Mouse (Mus musculus) neural tube, embryonic 13.5 days (tissue): Measurements from ENCODE around the gene Paxbp1. TPM values are rescaled to one million over a fixed set of nuclear protein-coding genes. Genes with fewer than 3 reads are reported as not detected.

ENCODE experiments used
- ATAC-seq: fragments of 200-750 bp; cut with Nextera tagmentation; 2 replicates; pipeline ENCODE4 v1.8.0; 2017; ENCODE audit warnings: low read depth, mild to moderate bottlenecking, moderate TSS enrichment, moderate library complexity
- H3K27ac ChIP-seq: fragments of 300-500 bp; sonication (generic); replicated peaks from 2 replicates; pipeline ENCODE4 v1.5.1; 2015; ENCODE audit warnings: moderate library complexity, mild to moderate bottlenecking, inconsistent platforms
- H3K27me3 ChIP-seq: fragments of 300-500 bp; sonication (generic); 2 replicates; pipeline ENCODE4 v1.6.1; 2015; ENCODE audit warnings: mild to moderate bottlenecking, inconsistent platforms
- H3K36me3 ChIP-seq: fragments of 300-500 bp; sonication (generic); 2 replicates; pipeline ENCODE4 v1.6.1; 2015; ENCODE audit warnings: mild to moderate bottlenecking, inconsistent platforms
- H3K4me1 ChIP-seq: fragments of 300-500 bp; sonication (generic); replicated peaks from 2 replicates; pipeline ENCODE4 v1.6.1; 2015; ENCODE audit warnings: inconsistent platforms
- H3K4me2 ChIP-seq: fragments of 300-500 bp; sonication (generic); 2 replicates; pipeline ENCODE4 v1.6.1; 2015; ENCODE audit warnings: inconsistent platforms, mild to moderate bottlenecking, moderate library complexity
- H3K4me3 ChIP-seq: fragments of 300-500 bp; sonication (generic); 2 replicates; pipeline ENCODE4 v1.5.1; 2015; ENCODE audit warnings: mild to moderate bottlenecking, inconsistent platforms
- H3K9ac ChIP-seq: fragments of 300-500 bp; sonication (generic); 2 replicates; pipeline ENCODE4 v1.6.1; 2015; ENCODE audit warnings: moderate library complexity, mild to moderate bottlenecking, inconsistent platforms
- H3K9me3 ChIP-seq: fragments of 300-500 bp; sonication (generic); 2 replicates; pipeline ENCODE4 v1.6.1; 2016; ENCODE audit warnings: inconsistent platforms
- WGBS: fragments of 180-500 bp; shearing (Covaris S2); methylation state at CpG from one replicate; pipeline ENCODE4 v1.1.7; 2015; 5-methylcytosine and 5-hydroxymethylcytosine counted together
- polyA plus RNA-seq: library from polyadenylated mRNA; unstranded; fragments of >200 nt; fragmentation: Nextera tagmentation; extraction: Ambion mirVana; gene quantifications from 2 replicates; pipeline ENCODE4 v1.2.1, GENCODE M21; 2015

The Paxbp1 gene
- polyA plus RNA-seq, 1 experiment from 2014 or later = 61.8 TPM

DNA sequence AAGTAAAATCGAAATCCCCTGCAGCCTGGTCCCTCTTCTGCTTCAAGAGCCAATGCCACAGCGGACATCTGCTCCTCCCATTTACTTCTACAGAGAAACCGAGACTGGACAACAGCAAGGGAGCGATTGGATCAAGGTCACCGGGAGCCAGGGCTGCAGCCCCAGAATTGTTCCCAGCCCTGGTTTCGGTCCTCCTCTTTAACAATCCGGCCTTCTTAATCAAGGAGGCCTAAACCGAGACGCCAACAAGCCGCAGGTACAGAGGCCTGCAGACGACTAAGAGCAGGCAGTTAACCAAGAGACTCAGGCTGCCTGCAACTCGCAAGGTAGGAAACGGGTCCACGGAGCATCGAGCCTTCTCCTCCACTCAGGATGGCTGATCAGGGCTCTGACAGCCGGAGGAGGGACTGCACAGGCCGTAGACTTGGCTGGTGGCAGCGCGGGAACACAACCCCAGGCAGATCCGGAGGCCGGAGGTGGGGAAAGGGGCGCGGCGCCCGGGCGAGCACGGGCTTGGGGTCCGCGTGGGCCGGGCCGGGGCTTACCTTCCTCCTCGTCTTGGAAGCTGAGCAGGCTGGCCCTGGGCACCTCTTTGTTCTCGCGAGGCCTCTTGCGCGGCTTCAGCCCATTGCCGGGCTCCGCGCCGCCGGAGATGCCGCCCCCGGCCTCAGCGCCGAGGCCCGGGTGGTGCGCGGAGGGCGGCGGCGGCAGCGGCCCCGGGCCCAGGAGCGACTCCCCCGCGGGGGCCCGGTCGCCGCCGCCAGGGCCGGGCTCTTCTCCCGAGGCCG, 688 bp downstream of the Paxbp1 start:
- peaks cover 21% of the 10 kb centered on the region for H3K36me3 ChIP-seq
- peaks cover 39% of the 10 kb centered on the region for H3K4me1 ChIP-seq
- no peaks in the 10 kb centered on the region for H3K9me3 ChIP-seq
- H3K9ac ChIP-seq = peak overlapping the region; percentile 98
- H3K4me2 ChIP-seq = peak overlapping the region; percentile 75
- no peaks in the 10 kb centered on the region for H3K27me3 ChIP-seq
- WGBS = under 1% methylated on average over 42 of the region's 63 CpGs
- H3K4me3 ChIP-seq = peak overlapping the region; percentile 93
- H3K27ac ChIP-seq = peak overlapping the region; percentile 94
- ATAC-seq = peak; percentile 81

GRCm38 (mm10) chr16:91042640-91043039, 1.7 kb downstream of the Paxbp1 start:
- peak overlapping the region; percentile 75 for H3K4me2 ChIP-seq
- no peak overlapping the region for H3K27ac ChIP-seq
- peaks cover 39% of the 10 kb centered on the region for H3K4me1 ChIP-seq
- no peaks in the 10 kb centered on the region for H3K27me3 ChIP-seq
- peaks cover 31% of the 10 kb centered on the region for H3K36me3 ChIP-seq
- H3K9me3 ChIP-seq = no peaks in the 10 kb centered on the region
- H3K4me3 ChIP-seq = peak overlapping the region; percentile 93
- WGBS = 74% methylated on average over 1 of the region's 1 CpGs
- peak overlapping the region; percentile 56; the same call in 1 of the 2 replicates for H3K9ac ChIP-seq
- no peak for ATAC-seq

- WGBS = 92% methylated on average over 10 of the region's 10 CpGs
- H3K4me2 ChIP-seq = no peak overlapping the region
- H3K36me3 ChIP-seq = peaks cover 82% of the 10 kb centered on the region
- H3K9me3 ChIP-seq = no peaks in the 10 kb centered on the region
- H3K27me3 ChIP-seq = no peaks in the 10 kb centered on the region
- no peak for ATAC-seq
- H3K9ac ChIP-seq = no peak overlapping the region
- H3K4me1 ChIP-seq = peaks cover 5% of the 10 kb centered on the region
- no peak overlapping the region for H3K4me3 ChIP-seq
- H3K27ac ChIP-seq = no peak overlapping the region
These were observed 8.5 kb downstream of the Paxbp1 start for GRCm38 (mm10) chr16:91035866-91036265.

DNA sequence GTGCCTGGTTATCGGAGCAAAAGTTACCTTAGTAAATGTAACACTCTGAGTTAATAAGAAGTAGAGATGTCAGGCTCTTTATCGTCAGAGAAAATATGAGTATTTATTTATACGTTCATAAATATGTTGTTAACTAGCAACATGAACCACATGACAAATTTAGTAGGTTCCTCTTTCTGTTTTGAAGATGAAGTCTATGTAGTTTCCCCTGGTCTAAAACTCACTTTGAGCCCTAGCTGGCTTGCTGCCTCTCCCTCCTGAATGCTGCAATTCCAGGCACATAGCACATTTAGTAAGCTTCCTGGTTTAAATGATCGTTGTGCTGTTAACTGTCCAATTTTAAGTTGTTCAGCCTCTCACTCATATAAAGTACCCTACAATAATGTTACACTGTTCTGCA, 13.6 kb downstream of the Paxbp1 start:
- 94% methylated on average over 4 of the region's 4 CpGs for WGBS
- no peak overlapping the region for H3K9ac ChIP-seq
- no peak overlapping the region for H3K4me3 ChIP-seq
- H3K4me1 ChIP-seq = no peaks in the 10 kb centered on the region
- peaks cover 89% of the 10 kb centered on the region for H3K36me3 ChIP-seq
- no peak for ATAC-seq
- no peak overlapping the region for H3K4me2 ChIP-seq
- no peaks in the 10 kb centered on the region for H3K27me3 ChIP-seq
- no peaks in the 10 kb centered on the region for H3K9me3 ChIP-seq
- H3K27ac ChIP-seq = no peak overlapping the region

- Histone ChIP-seq H3K4me1 (no peaks in the 10 kb centered on the region), H3K9ac (no peak overlapping the region), H3K4me2 (no peak overlapping the region), H3K27ac (no peak overlapping the region), H3K9me3 (no peaks in the 10 kb centered on the region), H3K36me3 (peaks cover 91% of the 10 kb centered on the region), H3K4me3 (no peak overlapping the region), H3K27me3 (no peaks in the 10 kb centered on the region)
- 89% methylated on average over 2 of the region's 2 CpGs for WGBS
- ATAC-seq = no peak
These were observed 14.4 kb downstream of the Paxbp1 start for GRCm38 (mm10) chr16:91029901-91030300.

DNA sequence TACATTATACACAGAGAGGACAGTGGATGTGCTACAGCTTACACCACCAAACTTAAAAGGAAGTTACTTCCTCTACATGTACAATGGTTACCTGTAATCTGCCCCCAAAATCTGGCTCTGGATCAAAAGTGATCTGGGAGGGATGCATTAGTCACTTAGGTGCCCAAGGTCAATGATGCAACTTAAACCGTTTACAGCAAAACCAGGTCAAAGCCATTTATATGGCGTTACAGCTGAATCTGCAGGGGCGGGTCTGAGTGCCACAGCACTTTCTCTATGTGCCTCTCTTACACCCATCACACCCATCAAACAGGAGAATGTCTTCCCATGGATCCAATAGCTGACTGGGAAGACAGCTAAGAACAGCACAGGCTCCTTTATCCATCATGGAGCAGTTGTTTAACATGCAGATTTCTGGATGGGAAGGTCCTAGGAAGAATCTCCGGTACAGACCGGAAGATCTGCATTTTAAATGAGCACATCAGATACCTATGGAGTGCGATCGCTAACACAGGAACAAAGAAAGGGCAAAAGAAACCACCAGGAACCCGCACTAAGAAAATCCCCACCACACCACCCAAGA, 15.1 kb downstream of the Paxbp1 start:
- peaks cover 92% of the 10 kb centered on the region for H3K36me3 ChIP-seq
- no peak overlapping the region for H3K4me2 ChIP-seq
- 89% methylated on average over 8 of the region's 8 CpGs for WGBS
- no peaks in the 10 kb centered on the region for H3K9me3 ChIP-seq
- H3K27me3 ChIP-seq = no peaks in the 10 kb centered on the region
- no peaks in the 10 kb centered on the region for H3K4me1 ChIP-seq
- no peak overlapping the region for H3K9ac ChIP-seq
- no peak for ATAC-seq
- no peak overlapping the region for H3K27ac ChIP-seq
- H3K4me3 ChIP-seq = no peak overlapping the region

DNA sequence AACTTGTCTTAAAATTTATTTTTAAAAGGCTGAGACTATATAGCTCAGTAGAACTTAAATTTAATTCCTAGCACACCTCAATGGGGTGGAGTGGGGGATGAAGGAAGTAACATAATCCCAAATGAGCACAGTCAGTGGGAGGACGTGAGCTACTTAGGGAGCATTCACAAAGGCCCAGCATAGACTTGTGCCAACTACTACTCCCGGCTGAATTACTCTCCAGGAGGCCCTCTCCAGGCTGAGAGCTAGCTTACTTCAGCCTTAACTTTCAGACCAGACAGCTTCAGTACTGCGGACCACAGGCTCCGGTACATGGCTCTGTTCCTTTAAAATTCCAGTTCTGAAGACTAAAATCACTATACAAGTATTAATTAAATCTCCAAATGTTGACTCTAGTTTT, 18.1 kb downstream of the Paxbp1 start:
- H3K4me3 ChIP-seq = no peak overlapping the region
- 0 out of 2 replicates have a peak, but pooled peaks cover 2% of the 10 kb centered on the region for H3K9me3 ChIP-seq
- 85% methylated on average over 4 of the region's 4 CpGs for WGBS
- no peak overlapping the region for H3K9ac ChIP-seq
- no peak overlapping the region for H3K4me2 ChIP-seq
- peaks cover 91% of the 10 kb centered on the region for H3K36me3 ChIP-seq
- no peaks in the 10 kb centered on the region for H3K27me3 ChIP-seq
- ATAC-seq = no peak
- H3K27ac ChIP-seq = no peak overlapping the region
- H3K4me1 ChIP-seq = no peaks in the 10 kb centered on the region

- H3K27me3 ChIP-seq = no peaks in the 10 kb centered on the region
- no peak overlapping the region for H3K4me3 ChIP-seq
- peaks cover 97% of the 10 kb centered on the region for H3K36me3 ChIP-seq
- H3K27ac ChIP-seq = no peak overlapping the region
- H3K9ac ChIP-seq = no peak overlapping the region
- ATAC-seq = no peak
- WGBS = 88% methylated on average over 1 of the region's 1 CpGs
- H3K4me1 ChIP-seq = no peaks in the 10 kb centered on the region
- no peak overlapping the region for H3K4me2 ChIP-seq
- 0 out of 2 replicates have a peak, but pooled peaks cover 2% of the 10 kb centered on the region for H3K9me3 ChIP-seq
These were observed 21.0 kb downstream of the Paxbp1 start for GRCm38 (mm10) chr16:91023384-91023783.

DNA sequence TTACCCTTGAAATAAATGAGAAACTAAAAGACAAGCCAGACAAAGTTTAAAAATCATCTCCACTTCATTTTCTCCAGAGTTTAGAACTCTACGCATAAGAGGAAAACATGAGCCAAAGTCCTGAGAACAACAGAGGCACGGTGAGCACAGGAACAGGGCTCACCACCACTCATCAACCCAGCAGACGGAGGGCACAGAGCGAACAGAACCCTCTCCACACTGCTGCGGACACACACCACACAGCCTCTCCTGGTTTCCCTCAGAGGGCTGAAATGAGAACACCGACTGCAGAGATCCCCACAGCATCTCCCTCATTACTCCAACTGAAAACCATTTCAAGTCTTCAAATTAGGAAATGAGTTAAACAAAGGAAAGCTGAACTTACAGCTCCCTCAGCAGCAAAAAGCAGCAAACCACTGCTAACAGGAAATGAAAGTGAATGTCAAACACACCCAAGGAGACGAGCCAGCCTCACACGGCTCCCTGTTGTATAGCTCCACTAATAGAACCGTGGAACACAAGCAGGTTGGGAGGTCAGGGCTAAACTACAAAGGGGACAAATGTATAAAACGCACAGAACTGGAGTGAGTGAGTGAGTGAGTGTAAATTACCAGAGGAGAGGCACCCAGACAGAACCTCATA, 23.4 kb downstream of the Paxbp1 start:
- H3K27me3 ChIP-seq = no peaks in the 10 kb centered on the region
- 94% methylated on average over 10 of the region's 10 CpGs for WGBS
- 0 out of 2 replicates have a peak, but pooled peaks cover 2% of the 10 kb centered on the region for H3K9me3 ChIP-seq
- no peak overlapping the region for H3K4me2 ChIP-seq
- no peaks in the 10 kb centered on the region for H3K4me1 ChIP-seq
- no peak overlapping the region for H3K27ac ChIP-seq
- H3K4me3 ChIP-seq = no peak overlapping the region
- no peak for ATAC-seq
- H3K9ac ChIP-seq = no peak overlapping the region
- H3K36me3 ChIP-seq = peaks cover 92% of the 10 kb centered on the region

- H3K4me1 ChIP-seq = no peaks in the 10 kb centered on the region
- H3K4me3 ChIP-seq = no peak overlapping the region
- no peak overlapping the region for H3K9ac ChIP-seq
- peaks cover 90% of the 10 kb centered on the region for H3K36me3 ChIP-seq
- 0 out of 2 replicates have a peak, but pooled peaks cover 2% of the 10 kb centered on the region for H3K9me3 ChIP-seq
- no peak overlapping the region for H3K4me2 ChIP-seq
- no peak overlapping the region for H3K27ac ChIP-seq
- WGBS = 97% methylated on average over 4 of the region's 4 CpGs
- no peak for ATAC-seq
- H3K27me3 ChIP-seq = no peaks in the 10 kb centered on the region
These were observed 24.9 kb downstream of the Paxbp1 start for GRCm38 (mm10) chr16:91019476-91019875.

DNA sequence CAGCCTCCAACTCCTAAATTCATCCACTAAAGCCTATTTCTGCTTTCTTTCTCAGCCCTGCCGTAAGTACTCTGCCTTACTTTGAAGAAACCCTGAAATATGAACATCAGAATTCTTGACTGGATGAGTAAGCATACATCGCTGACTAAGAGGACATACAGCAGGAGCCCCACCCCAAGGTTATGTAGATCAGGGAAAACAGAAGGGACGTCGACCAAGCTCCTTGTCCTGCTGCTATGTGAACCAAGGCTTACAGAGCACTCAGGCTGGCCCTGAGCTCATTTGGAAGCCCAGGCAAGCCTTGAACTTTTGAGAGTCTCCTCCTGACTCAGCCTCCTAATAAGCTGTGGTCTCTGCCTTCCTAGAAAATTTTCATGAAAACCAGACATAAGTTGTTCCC, 28.6 kb downstream of the Paxbp1 start:
- no peak overlapping the region for H3K4me3 ChIP-seq
- H3K27me3 ChIP-seq = no peaks in the 10 kb centered on the region
- H3K36me3 ChIP-seq = peaks cover 64% of the 10 kb centered on the region
- H3K4me2 ChIP-seq = no peak overlapping the region
- H3K4me1 ChIP-seq = peaks cover 10% of the 10 kb centered on the region
- 87% methylated on average over 4 of the region's 4 CpGs for WGBS
- H3K9ac ChIP-seq = no peak overlapping the region
- ATAC-seq = no peak
- no peaks in the 10 kb centered on the region for H3K9me3 ChIP-seq
- no peak overlapping the region for H3K27ac ChIP-seq

- 39% methylated on average over 3 of the region's 3 CpGs for WGBS
- no peaks in the 10 kb centered on the region for H3K27me3 ChIP-seq
- H3K27ac ChIP-seq = peak overlapping the region; percentile 96
- H3K9me3 ChIP-seq = no peaks in the 10 kb centered on the region
- peaks cover 26% of the 10 kb centered on the region for H3K36me3 ChIP-seq
- peak overlapping the region; percentile 83 for H3K4me2 ChIP-seq
- peak overlapping the region; percentile 94 for H3K9ac ChIP-seq
- no peak for ATAC-seq
- peak overlapping the region; percentile 90 for H3K4me3 ChIP-seq
- H3K4me1 ChIP-seq = peaks cover 24% of the 10 kb centered on the region
These were observed 32.5 kb downstream of the Paxbp1 start for GRCm38 (mm10) chr16:91011847-91012246.
